ENCODE assay signal across 14 mouse cellular contexts in genomic region chr10:118643622-118644021, GRCm38 (mm10).
A peak's percentile ranks its signal among the peaks of the same experiment; 100 is the strongest.
DNase-seq lines count a peak whose midpoint lies in the region; ATAC-seq and TF ChIP-seq lines count a peak whose summit lies in the region.
"Had no signal": no experiment of that assay in that cellular context is flagged by ENCODE, and none has a peak within 500 bp of the region (broad histone marks: within the 10 kb centered on the region; RNA-seq: fewer than 3 reads in every experiment).

No protein-coding gene starts in this region.

- no peak for DNase-seq in frontal cortex, postnatal 14 days (ENCODE audit: low spot score in 2 of 2)
- DNase-seq in right cerebral cortex, adult 18-20 months = peak; percentile 28
- DNase-seq in right cerebral cortex, postnatal 36 days (ENCODE audit: low spot score in 2 of 2) = no peak
- DNase-seq in brain, embryonic 14.5 days (ENCODE audit: low read depth) = peak; percentile 47
- peak; percentile 64 for DNase-seq in naive thymus-derived CD4-positive, alpha-beta T cell, adult 2 months (ENCODE audit: low read depth)
- DNase-seq in thymus, postnatal 10 days (ENCODE audit: low spot score in 2 of 2) = no peak
- DNase-seq in neural tube, embryonic 10.5 days (ENCODE audit: extremely low spot score, low spot score) = no peak
- DNase-seq: cerebellum, adult 2 months; gastrocnemius, postnatal 25 days; kidney, postnatal 10 days; lung, postnatal 4 days had no signal

- TF ChIP-seq CTCF in brain, embryonic 14.5 days (IDR thresholded peaks at IDR 0.05; ENCODE audit: borderline replicate concordance, extremely low read depth, insufficient read depth, insufficient read length) = no peak

- peak; percentile 78 for ATAC-seq in frontal cortex, adult (ENCODE audit: low TSS enrichment)
- ATAC-seq: intestine, embryonic 15.5 days; midbrain, embryonic 15.5 days had no signal

- no peak for TF ChIP-seq POLR2A in brain, embryonic 14.5 days (IDR thresholded peaks at IDR 0.05; ENCODE audit: borderline replicate concordance, extremely low read depth, insufficient read depth, insufficient read length, poor library complexity, severe bottlenecking)

Comparison
In these comparisons a context has a peak if more than half of its experiments do, and no peak if none do; other contexts are left out.
1. DNase-seq: peak in right cerebral cortex, adult 18-20 months (single experiment), brain, embryonic 14.5 days (single experiment) and naive thymus-derived CD4-positive, alpha-beta T cell, adult 2 months (single experiment); none in frontal cortex, postnatal 14 days (0 of 2), right cerebral cortex, postnatal 36 days (0 of 2), thymus, postnatal 10 days (0 of 2) and neural tube, embryonic 10.5 days (single experiment).